Mouse (Mus musculus) limb, embryonic 13.5 days (tissue): ENCODE results near the gene Smtnl1. TPM values are rescaled to one million over a fixed set of nuclear protein-coding genes. Genes with fewer than 3 reads are reported as not detected.

ENCODE experiments used
- ATAC-seq: fragments of 200-750 bp; cut with Nextera tagmentation; 2 replicates; pipeline ENCODE4 v1.8.0; 2017; ENCODE audit warnings: low read depth, moderate number of reproducible peaks, moderate TSS enrichment; ENCODE audit not compliant: low FRiP score
- H3K27ac ChIP-seq: fragments of 300-500 bp; sonication (generic); 2 replicates; pipeline ENCODE4 v1.5.1; 2015; ENCODE audit warnings: inconsistent platforms, mild to moderate bottlenecking, moderate library complexity
- H3K27me3 ChIP-seq: fragments of 300-500 bp; sonication (generic); 2 replicates; pipeline ENCODE4 v1.6.1; 2015; ENCODE audit warnings: mild to moderate bottlenecking, inconsistent platforms
- H3K36me3 ChIP-seq: fragments of 300-500 bp; sonication (generic); 2 replicates; pipeline ENCODE4 v1.6.1; 2015; ENCODE audit warnings: inconsistent platforms, mild to moderate bottlenecking, moderate library complexity
- H3K4me1 ChIP-seq: fragments of 300-500 bp; sonication (generic); 2 replicates; pipeline ENCODE4 v1.6.1; 2015; ENCODE audit warnings: inconsistent platforms
- H3K4me2 ChIP-seq: fragments of 300-500 bp; sonication (generic); replicated peaks from 2 replicates; pipeline ENCODE4 v1.6.1; 2015; ENCODE audit warnings: inconsistent platforms, mild to moderate bottlenecking, moderate library complexity
- H3K4me3 ChIP-seq: fragments of 300-500 bp; sonication (generic); 2 replicates; pipeline ENCODE4 v1.5.1; 2015; ENCODE audit warnings: moderate library complexity, mild to moderate bottlenecking, inconsistent platforms
- H3K9ac ChIP-seq: fragments of 300-500 bp; sonication (generic); 2 replicates; pipeline ENCODE4 v1.6.1; 2015; ENCODE audit warnings: mild to moderate bottlenecking, inconsistent platforms
- H3K9me3 ChIP-seq: fragments of 300-500 bp; sonication (generic); 2 replicates; pipeline ENCODE4 v1.6.1; 2016; ENCODE audit warnings: inconsistent platforms
- WGBS: fragments of 180-500 bp; shearing (Covaris S2); methylation state at CpG from one replicate; pipeline ENCODE4 v1.1.7; 2015; 5-methylcytosine and 5-hydroxymethylcytosine counted together
- polyA plus RNA-seq: library from polyadenylated mRNA; unstranded; fragments of >200 nt; fragmentation: Nextera tagmentation; extraction: Ambion mirVana; gene quantifications from 2 replicates; pipeline ENCODE4 v1.2.1, GENCODE M21; 2015

Gene Smtnl1
- 0.14 and 0.27 TPM in 2 replicates for polyA plus RNA-seq

GRCm38 (mm10) chr2:84822552-84822951 lies at the start of gene Smtnl1:
Gene Smtnl1 (minus strand): TSS chr2:84822652.
- no peak within 1 kb of the TSS for H3K27ac ChIP-seq
- no peaks in the 10 kb centered on the region for H3K9me3 ChIP-seq
- H3K4me1 ChIP-seq, result peaks cover 3% of the 10 kb centered on the region
- 59% methylated on average over 13 of the region's 13 CpGs for WGBS
- H3K4me2 ChIP-seq, result no peak within 1 kb of the TSS
- H3K36me3 ChIP-seq, result no peaks in the 10 kb centered on the region
- peaks cover 15% of the 10 kb centered on the region; the same call in 1 of the 2 replicates for H3K27me3 ChIP-seq
- H3K4me3 ChIP-seq, result no peak within 1 kb of the TSS
- no peak for ATAC-seq
- H3K9ac ChIP-seq, result no peak within 1 kb of the TSS

GRCm38 (mm10) chr2:84870623-84871160 lies 48.2 kb upstream of the Smtnl1 start:
- ATAC-seq, result no peak
- WGBS, result 61% methylated on average over 4 of the region's 4 CpGs
- H3K27ac ChIP-seq, result no peak overlapping the region

GRCm38 (mm10) chr2:84868977-84869376 lies 46.5 kb upstream of the Smtnl1 start:
- Histone ChIP-seq H3K4me3 (no peak overlapping the region), H3K9ac (no peak overlapping the region), H3K4me2 (no peak overlapping the region), H3K27ac (no peak overlapping the region), H3K36me3 (no peaks in the 10 kb centered on the region), H3K27me3 (peaks cover 93% of the 10 kb centered on the region), H3K4me1 (peaks cover 21% of the 10 kb centered on the region), H3K9me3 (no peaks in the 10 kb centered on the region)
- 65% methylated on average over 2 of the region's 2 CpGs for WGBS
- no peak for ATAC-seq

More at GRCm38 (mm10) chr2:84870623-84871160, 48.2 kb upstream of the Smtnl1 start:
- H3K4me3 ChIP-seq, result no peak overlapping the region
- H3K36me3 ChIP-seq, result no peaks in the 10 kb centered on the region
- H3K4me2 ChIP-seq, result no peak overlapping the region
- no peaks in the 10 kb centered on the region for H3K9me3 ChIP-seq
- H3K4me1 ChIP-seq, result peaks cover 25% of the 10 kb centered on the region
- no peak overlapping the region for H3K9ac ChIP-seq
- peaks cover 100% of the 10 kb centered on the region for H3K27me3 ChIP-seq

DNA sequence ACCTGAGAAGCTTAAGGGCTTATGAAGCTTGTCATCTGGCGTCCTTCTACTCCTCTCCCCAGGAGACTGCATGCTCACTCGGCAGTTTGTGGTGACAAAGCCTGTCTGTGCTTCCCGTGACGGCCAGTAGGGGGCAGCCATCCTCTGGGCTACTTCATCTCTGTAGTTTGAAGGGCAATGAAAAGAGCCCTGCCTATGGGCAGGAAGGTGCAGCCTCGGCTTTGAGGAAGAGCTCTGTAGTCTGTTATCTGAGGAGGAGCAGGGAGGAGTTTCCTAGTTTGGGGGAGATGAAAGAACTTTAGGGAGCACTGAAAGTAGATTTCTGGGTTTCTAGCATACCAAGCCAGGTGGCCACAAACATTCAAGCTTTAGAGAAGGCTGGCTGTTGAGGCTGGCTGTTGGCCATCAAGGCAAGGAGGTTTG lies 46.1 kb upstream of the Smtnl1 start:
- Histone ChIP-seq H3K4me2 (no peak overlapping the region), H3K27me3 (peaks cover 89% of the 10 kb centered on the region), H3K27ac (no peak overlapping the region), H3K36me3 (peaks cover 1% of the 10 kb centered on the region; the same call in 1 of the 2 replicates), H3K9me3 (no peaks in the 10 kb centered on the region), H3K4me3 (no peak overlapping the region), H3K9ac (no peak overlapping the region), H3K4me1 (peaks cover 21% of the 10 kb centered on the region)
- 6% methylated on average over 5 of the region's 5 CpGs for WGBS
- no peak for ATAC-seq

DNA sequence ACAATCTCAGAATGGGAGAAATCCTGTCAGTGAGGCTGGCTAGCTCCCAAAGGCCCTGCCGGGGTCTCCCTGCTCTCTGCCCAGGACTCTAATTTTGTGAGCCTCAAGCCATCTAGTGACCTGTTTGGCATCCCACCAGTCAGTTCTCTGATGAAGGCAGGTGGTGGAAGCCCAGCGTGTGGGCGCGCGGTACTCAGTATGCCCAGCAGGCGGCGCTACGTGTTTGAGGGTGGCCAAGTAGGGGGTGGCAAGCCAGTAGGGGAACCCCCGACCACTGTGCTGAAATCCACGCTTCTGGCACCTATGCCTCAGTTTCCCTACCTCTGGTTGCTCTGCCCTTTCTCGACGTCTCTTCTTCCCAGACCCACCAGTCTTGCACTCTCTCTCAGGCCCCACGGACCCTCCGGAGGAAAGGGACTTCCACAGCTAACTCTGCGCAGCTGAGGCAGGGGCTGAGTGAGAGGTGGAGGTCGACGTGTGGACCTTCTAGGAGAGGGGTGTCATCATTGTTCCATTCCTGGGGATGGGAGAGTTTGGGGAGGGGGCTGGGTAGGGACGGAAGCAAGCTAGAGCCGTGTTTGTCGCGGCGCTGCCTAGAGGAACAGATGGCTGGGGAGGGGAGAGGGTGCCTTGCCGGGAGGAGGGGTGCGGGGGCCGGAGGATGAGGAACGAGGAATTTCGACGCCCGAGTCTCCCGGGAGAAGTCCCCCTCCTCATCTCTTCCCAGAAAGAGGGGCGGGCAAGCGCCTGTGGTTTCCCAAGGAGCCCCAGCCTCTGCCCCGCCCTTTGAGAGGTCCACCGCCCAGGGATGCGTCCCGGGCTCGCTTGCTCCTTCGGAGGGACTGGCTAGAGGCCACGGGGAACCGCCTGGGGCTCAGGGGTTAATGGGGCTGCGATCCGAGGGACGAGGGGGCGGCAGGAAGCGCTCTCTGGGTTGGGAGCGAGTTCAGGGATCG lies 43.4 kb upstream of the Smtnl1 start:
- H3K4me3 ChIP-seq, result peak overlapping the region; percentile 43
- H3K27me3 ChIP-seq, result peaks cover 62% of the 10 kb centered on the region
- peaks cover 12% of the 10 kb centered on the region for H3K4me1 ChIP-seq
- peak overlapping the region; percentile 73 for H3K4me2 ChIP-seq
- no peaks in the 10 kb centered on the region for H3K9me3 ChIP-seq
- no peak overlapping the region for H3K27ac ChIP-seq
- ATAC-seq, result peak; percentile 56; the same call in 1 of the 2 replicates
- peak overlapping the region; percentile 56 for H3K9ac ChIP-seq
- under 1% methylated on average over 46 of the region's 47 CpGs for WGBS
- peaks cover 28% of the 10 kb centered on the region for H3K36me3 ChIP-seq

DNA sequence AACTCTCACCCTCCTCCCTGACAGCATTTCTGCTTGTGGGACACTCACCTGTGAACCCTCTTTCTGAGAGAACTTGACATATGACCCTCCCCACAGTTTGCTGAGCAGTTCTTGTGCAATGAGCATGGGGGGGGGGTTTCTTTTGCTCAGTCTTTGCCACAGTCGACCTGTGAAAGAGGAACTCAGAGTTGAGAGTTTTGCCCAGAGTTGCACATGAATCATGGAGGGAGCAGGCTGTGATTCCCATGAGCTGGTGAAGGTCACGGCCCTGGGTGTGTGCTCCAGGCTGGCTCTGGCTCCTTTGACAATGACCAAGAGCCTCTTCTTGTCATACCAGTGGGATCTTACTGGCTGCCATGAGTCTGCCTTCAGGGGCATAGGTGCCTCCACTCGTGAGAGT lies 39.8 kb upstream of the Smtnl1 start:
- H3K36me3 ChIP-seq, result peaks cover 61% of the 10 kb centered on the region
- ATAC-seq, result no peak

DNA sequence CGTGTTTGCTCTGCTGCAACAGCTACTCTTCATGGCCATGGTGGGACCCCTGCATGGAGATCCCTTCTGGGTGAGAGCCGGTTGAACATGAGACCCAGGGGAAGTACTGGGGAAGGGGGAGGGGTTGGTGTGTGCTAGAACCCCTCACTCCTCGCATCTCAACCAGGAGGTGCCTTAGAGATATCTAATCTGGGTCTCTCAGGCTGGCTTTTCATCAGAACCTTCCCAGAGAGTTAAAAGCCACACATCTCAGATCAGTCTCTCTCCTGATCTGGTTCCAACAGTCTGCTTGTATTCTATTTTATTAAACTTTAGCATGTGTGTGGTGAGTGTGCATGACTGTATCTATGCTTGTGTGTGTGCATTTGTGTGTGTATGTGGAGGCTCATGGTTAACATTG lies 39.0 kb upstream of the Smtnl1 start:
- H3K9ac ChIP-seq, result no peak overlapping the region
- no peak for ATAC-seq
- peaks cover 18% of the 10 kb centered on the region for H3K27me3 ChIP-seq
- peaks cover 66% of the 10 kb centered on the region for H3K36me3 ChIP-seq
- WGBS, result 93% methylated on average over 3 of the region's 3 CpGs
- H3K4me2 ChIP-seq, result no peak overlapping the region
- no peak overlapping the region for H3K4me3 ChIP-seq
- peaks cover 10% of the 10 kb centered on the region for H3K4me1 ChIP-seq
- H3K9me3 ChIP-seq, result no peaks in the 10 kb centered on the region
- no peak overlapping the region for H3K27ac ChIP-seq

More for the DNA sequence above, 39.8 kb upstream of the Smtnl1 start:
- Histone ChIP-seq H3K9ac (no peak overlapping the region), H3K4me1 (peaks cover 12% of the 10 kb centered on the region), H3K4me3 (no peak overlapping the region), H3K27ac (no peak overlapping the region), H3K4me2 (no peak overlapping the region), H3K9me3 (no peaks in the 10 kb centered on the region), H3K27me3 (peaks cover 26% of the 10 kb centered on the region)
- 80% methylated on average over 3 of the region's 3 CpGs for WGBS

DNA sequence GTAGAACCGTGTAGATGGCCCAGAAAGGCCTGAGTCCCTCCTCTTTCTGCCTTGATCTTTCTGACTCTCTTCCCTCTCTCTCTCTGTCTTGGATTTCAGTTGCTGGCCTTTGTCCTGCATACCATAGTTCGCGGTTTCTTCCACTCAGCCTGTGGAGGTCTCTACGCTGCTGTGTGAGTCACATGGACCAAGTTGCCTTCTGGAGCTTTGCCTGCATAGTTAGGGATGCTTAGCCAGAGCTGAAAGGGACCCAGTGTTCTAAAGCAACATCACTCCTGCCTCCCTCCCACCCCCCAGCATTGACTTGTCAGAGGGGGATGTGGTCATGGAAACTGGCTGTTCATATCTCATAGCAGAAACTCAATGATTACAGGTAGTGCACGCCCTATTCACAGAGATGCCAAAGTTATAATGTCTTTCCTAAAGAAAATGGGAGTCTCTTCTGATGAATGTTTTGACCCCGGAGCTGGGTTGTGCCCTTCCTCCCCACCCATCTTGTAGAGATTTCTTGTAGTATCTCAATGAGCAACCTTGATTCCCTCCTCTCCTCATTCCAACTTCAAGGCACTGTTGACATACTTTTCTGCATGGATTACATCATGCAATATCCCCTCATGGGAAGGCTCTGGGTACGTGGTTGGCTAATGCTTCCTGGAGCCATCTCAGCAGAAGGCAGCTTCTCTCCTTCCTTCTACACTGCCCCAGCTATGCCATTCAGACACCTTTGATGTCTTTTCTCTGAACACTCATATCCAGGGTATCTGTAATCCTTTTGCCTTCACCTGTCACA lies 37.7 kb upstream of the Smtnl1 start:
- no peak for ATAC-seq
- no peaks in the 10 kb centered on the region for H3K4me1 ChIP-seq
- H3K36me3 ChIP-seq, result peaks cover 74% of the 10 kb centered on the region
- H3K4me3 ChIP-seq, result no peak overlapping the region
- H3K27ac ChIP-seq, result no peak overlapping the region
- H3K27me3 ChIP-seq, result peaks cover 5% of the 10 kb centered on the region
- 89% methylated on average over 7 of the region's 7 CpGs for WGBS
- no peak overlapping the region for H3K4me2 ChIP-seq
- H3K9ac ChIP-seq, result no peak overlapping the region
- H3K9me3 ChIP-seq, result no peaks in the 10 kb centered on the region

GRCm38 (mm10) chr2:84858551-84858950 lies 36.1 kb upstream of the Smtnl1 start:
- WGBS, result 78% methylated on average over 1 of the region's 1 CpGs
- Histone ChIP-seq H3K4me2 (no peak overlapping the region), H3K36me3 (peaks cover 88% of the 10 kb centered on the region), H3K4me1 (no peaks in the 10 kb centered on the region), H3K4me3 (no peak overlapping the region), H3K27ac (no peak overlapping the region), H3K9ac (no peak overlapping the region), H3K27me3 (no peaks in the 10 kb centered on the region), H3K9me3 (no peaks in the 10 kb centered on the region)
- no peak for ATAC-seq

DNA sequence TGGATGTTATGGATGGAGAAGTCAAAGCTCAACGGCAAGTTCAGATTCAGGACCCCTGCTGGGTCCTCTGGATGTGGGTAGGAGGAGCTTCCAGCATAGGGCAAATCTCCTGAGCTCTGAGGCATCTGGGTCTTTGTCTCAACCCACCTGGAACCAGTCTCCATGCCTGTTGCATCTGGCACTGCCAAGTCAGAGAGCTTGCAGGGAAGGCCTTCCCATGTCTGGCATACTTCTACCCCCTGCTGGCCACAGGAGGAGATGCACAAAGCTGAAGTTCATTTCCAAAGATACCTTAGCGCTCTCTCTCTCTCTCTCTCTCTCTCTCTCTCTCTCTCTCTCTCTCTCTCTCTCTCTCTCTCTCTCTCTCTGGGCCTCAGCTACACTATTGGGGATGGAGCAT lies 33.3 kb upstream of the Smtnl1 start:
- no peak overlapping the region for H3K9ac ChIP-seq
- WGBS, result 51% methylated on average over 2 of the region's 2 CpGs
- no peak overlapping the region for H3K27ac ChIP-seq
- no peaks in the 10 kb centered on the region for H3K9me3 ChIP-seq
- peak; percentile 42; the same call in 1 of the 2 replicates for ATAC-seq
- peaks cover 80% of the 10 kb centered on the region for H3K36me3 ChIP-seq
- H3K4me1 ChIP-seq, result 0 out of 2 replicates have a peak, but pooled peaks cover 6% of the 10 kb centered on the region
- no peaks in the 10 kb centered on the region for H3K27me3 ChIP-seq
- no peak overlapping the region for H3K4me2 ChIP-seq
- H3K4me3 ChIP-seq, result no peak overlapping the region

GRCm38 (mm10) chr2:84851130-84852040 lies 28.9 kb upstream of the Smtnl1 start:
- no peak overlapping the region for H3K4me3 ChIP-seq
- H3K4me2 ChIP-seq, result peak overlapping the region; percentile 42
- ATAC-seq, result peak; percentile 16; the same call in 1 of the 2 replicates

More at GRCm38 (mm10) chr2:84851130-84852040, 28.9 kb upstream of the Smtnl1 start:
- WGBS, result 39% methylated on average over 23 of the region's 23 CpGs
- Histone ChIP-seq H3K9me3 (no peaks in the 10 kb centered on the region), H3K4me1 (0 out of 2 replicates have a peak, but pooled peaks cover 6% of the 10 kb centered on the region), H3K27ac (no peak overlapping the region), H3K9ac (no peak overlapping the region), H3K36me3 (peaks cover 73% of the 10 kb centered on the region), H3K27me3 (no peaks in the 10 kb centered on the region)
